Mouse (Mus musculus) yolk sac, embryonic 10.5 days (tissue): ENCODE measurements around the gene Tnr.
"Not testable (repeated sequence)": the region's sequence is repeated elsewhere in the genome, so short reads cannot be mapped to it uniquely, and the experiment has no call there.

Source experiments
- DNase-seq: peaks from one replicate; pipeline ENCODE4 v3.0.0-alpha.2; 2017; ENCODE audit warnings: low spot score

The Tnr gene

DNA sequence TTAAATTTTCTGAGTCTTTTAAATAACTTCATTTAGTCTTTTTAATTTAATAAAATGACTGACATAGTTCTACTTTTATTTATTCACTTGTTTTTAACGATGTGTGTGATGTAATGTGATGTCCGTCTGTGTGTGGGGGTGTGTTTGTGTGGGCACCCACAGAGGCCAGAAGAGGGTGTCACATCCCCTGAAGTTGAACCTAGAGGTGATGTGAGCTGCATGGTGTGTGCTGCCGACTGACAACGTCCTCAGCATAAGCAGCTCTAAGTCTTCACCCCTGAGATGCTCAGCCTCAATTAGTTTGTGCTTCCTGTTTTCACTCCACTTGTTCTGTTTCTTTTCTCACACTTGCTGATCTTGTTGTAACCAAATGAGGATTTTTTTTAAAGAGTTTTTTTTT lies 439.8 kb downstream of the Tnr start:
- DNase-seq, result no peak

DNA sequence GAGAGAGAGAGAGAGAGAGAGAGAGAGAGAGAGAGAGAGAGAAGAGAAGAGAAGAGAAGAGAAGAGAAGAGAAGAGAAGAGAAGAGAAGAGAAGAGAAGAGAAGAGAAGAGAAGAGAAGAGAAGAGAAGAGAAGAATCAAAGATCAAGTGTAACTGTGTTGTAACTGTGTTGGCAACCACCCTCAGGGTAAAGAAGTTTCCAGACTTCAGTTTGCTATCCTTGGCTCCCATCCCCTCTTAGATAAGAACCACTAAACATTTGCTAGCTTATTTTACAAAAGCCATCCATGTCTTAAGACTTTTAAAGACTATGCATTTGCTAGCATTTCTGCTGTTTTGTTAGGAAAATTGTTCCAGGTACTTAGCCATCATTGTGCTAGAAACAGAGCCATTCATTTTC lies 442.7 kb downstream of the Tnr start:
- not testable (repeated sequence) for DNase-seq

DNA sequence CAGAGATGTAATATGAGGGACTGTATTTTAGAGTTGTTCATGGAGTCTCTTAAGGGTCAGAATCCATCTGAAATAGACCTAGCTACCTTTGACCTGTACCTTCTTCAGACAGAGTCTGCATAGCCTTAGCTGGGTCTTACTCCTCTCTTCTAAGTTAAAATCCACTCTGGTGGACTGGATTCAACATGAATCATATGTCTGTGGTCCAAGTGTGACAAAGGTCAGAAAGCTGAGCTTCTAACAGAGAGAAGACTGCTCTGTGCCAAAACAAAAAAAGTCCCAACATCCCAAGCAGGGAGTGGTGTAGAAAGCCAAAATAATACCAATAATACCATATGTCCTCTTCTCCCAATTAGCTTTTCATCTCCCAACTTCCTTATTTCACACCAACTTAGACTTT lies 444.8 kb downstream of the Tnr start:
- DNase-seq, result no peak

DNA sequence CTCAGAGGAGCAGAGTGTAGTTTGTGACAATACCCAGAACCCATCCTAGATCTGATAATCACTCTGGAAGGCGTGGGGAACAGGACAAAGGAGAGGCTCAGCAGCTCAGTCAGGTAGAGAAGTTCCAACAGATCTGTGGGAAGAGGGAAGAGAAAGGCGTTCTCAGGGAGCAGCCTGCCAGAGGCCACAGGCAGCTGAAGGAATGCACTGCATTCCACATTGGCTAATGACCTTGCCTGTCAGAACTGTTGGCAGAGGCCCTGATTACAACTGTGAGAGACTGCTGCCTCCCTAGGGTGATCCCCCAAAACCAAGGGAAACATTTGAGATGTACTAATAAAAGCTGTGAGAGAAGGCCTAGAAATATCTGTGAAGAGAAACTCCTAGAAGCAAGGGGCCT lies 454.2 kb downstream of the Tnr start:
- DNase-seq, result no peak

DNA sequence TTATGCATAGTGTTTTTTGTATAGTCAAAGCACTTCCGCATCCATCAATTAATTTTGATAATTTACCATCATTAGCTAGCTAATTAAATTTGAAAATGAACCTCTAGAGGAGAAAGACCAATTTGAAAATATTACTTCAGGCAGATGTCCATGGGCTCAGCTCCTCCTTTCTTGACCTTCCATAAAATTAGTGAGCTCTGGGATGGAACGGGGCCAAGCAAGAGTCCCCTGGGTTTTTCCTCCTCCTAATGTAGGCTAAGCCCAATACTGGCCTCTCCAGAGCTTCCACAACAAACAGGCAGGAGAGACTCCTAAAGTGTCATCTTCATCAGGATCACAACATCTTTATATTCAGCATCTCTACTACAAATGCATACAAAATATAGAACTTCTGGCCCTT lies 455.5 kb downstream of the Tnr start:
- DNase-seq, result no peak

DNA sequence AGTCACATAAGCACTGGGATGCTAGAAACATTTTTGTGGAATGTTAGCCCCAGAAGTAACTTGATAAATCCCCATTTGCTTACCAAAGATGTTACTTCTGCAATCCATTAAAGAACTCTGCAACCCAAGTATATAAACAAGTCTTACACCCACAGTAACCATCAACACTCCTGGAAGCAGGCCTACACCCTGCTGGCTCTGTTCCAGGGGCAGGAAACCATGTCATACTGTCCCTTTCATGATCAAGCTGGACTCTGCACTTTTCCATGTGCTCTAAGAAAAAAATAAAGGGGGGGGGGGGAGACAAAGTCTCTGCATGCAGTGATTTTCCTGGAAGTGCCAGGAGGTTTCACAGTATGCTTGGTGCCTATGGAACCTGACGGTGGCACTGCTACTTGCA lies 456.8 kb downstream of the Tnr start:
- DNase-seq, result no peak
